Mouse (Mus musculus): Measurements from ENCODE around the gene Rasd2.

GRCm38 (mm10) chr8:75222665-75223064 lies 8.9 kb downstream of the Rasd2 start:
- TF ChIP-seq CTCF (IDR thresholded peaks at IDR 0.05; ENCODE audit: borderline replicate concordance, insufficient read depth, low read length) (no peak), POLR2A (IDR thresholded peaks at IDR 0.05; ENCODE audit: low read depth, low read length) (no peak)

All from embryonic fibroblast, embryonic 13.5 days (primary cell).